Mouse (Mus musculus): ENCODE measurements around the gene Gtsf1l.

Gtsf1l gene

DNA sequence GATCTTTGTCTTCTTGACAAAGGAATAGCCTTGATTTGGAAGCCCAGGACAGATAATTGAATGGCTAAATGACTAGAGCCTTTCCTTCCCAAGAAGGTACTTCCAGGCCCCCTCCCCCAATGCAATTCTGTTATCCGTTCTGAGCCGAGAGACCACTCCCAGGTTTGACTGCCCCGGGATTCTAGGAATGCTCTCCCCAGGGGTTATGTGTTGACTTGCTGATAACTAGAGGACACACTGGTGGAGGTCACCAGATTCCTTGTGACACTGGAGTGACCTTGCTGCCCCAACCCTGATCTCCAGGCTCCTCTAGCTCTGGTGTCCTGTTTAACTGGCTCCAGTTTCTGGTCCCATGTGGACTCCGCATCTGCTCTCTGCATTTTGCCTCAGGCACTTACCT is 35.6 kb downstream of the Gtsf1l start:
- DNase-seq (ENCODE audit: low spot score in 2 of 2): no peak

DNA sequence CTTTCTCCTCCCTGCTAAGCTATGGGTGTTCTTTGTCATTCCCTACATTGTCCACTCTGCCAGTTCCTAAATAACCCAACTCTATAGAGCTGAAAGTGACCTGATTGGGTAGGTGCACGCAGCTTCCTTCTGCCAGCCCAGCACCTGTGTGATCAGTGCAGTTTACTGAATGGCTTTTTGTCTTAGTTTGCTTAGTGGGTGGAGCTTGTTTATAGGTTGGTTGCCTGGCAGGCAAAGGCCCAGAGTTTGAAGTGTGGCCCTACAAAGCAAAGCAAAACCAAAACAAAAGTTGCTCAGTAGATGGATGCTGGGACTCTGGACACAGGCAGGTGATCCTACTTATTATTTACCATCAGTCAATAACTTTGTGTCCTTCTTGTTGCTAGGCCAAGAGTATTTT is 36.0 kb downstream of the Gtsf1l start:
- no peak for DNase-seq (ENCODE audit: low spot score in 2 of 2)

DNA sequence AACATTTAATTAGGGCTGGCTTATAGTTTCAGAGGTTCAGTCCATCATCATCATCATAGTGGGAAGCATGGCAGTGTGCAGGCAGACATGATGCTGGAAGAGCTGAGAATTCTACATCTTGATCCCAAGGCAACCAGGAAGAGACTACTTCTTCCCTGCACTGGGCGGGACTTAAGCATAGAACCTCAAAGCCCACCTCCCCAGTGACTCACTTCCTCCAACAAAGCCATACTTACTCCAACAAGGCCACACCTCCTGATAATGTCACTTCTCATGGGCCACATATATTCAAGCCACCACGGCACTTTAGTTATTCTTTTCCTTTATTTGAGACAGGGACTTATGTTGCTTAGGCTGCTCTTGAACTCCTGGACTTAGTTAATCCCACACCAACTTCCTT is 38.5 kb downstream of the Gtsf1l start:
- no peak for DNase-seq (ENCODE audit: low spot score in 2 of 2)

DNA sequence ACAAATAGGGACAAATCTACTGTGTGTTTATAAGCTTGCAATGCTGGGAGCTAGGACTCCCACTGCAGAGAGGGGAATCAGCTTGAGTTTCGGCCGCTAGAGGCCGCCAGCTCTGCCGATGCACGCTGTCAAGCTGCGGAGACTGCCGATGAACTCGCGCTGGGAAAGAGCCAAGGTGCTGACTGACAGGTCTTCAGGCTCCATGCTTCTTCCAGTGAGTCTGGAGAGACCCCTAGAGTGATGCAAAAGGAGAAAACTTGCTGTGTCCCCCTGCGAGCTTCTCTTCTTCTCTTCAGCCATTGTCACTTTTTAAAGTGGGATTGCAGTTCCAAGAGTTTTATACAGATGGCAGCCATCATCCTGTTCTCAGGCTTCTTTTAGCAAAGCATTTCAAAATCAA is 39.5 kb downstream of the Gtsf1l start:
- peak; percentile 60 to 81 for DNase-seq (ENCODE audit: low spot score in 2 of 2)

DNA sequence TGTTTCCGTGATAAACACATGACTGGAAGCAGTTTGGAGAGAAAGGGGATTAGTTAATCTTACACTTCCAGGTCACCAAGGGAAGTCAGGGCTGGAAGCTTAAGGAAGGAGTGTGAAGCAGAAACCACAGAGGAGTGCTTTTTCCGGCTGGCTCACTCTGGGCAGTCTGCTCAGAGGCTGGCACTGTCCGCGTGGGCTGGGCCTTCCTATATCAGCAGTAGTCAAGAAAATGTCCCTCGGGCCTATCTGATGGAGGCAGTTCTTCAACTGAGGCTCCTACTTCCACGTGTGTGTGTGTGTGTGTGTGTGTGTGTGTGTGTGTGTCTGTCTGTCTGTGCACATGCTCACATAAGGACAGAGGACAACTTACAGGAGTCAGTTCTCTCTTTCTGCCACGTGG is 47.7 kb downstream of the Gtsf1l start:
- no peak for DNase-seq (ENCODE audit: low spot score in 2 of 2)
